Mouse (Mus musculus): ENCODE measurements around the gene Gm45717. TPM values are rescaled to one million over a fixed set of nuclear protein-coding genes. Genes with fewer than 3 reads are reported as not detected.
A peak's percentile ranks its signal among the peaks of the same experiment; 100 is the strongest.

Gene Gm45717
- polyA plus RNA-seq, 1 experiment = not detected

DNA sequence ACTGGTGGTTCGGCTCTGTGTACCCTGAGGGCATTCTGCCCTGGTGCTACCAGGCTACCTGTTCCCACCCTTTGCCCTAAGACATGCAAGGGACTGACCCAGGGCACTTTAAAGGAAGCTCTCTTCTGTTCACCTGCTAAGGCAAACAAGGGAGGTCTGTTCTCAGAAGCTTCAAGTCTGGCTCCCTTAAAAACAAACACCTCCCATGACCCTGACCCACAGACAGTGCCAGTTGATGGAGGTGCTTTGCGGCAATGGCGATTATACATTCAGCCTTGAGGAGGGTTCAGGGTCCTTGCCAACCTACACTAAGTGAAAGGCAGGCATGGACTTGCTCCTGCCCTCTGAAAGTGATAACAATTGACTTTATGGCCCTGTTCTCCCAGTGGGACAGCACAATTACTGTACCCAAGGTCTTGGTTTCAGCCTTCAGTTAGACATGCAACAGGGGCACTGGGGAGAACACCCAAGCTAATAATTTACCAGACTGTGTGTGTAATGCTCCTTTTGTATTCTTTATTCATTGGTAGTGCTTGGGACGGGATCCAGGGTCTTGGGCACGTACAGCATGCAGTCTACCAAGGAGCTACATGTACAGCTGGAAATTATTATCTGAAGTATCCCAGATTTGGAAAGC, 42.8 kb downstream of the Gm45717 start:
- Histone ChIP-seq H3K27me3 (replicated peaks; ENCODE audit: control insufficient read depth, insufficient read depth, low read length) (no peaks in the 10 kb centered on the region), H3K36me3 (ENCODE audit: control insufficient read depth, insufficient read depth, low read length) (no peaks in the 10 kb centered on the region), H3K27ac (ENCODE audit: insufficient read depth, low read depth, low read length) (peak overlapping the region; percentile 77), H3K4me3 (ENCODE audit: insufficient read depth, low read depth, low read length) (no peak overlapping the region), H3K4me1 (ENCODE audit: control insufficient read depth, insufficient read depth, low read length) (peaks cover 12% of the 10 kb centered on the region; the same call in 1 of the 2 replicates)
- no peak for TF ChIP-seq POLR2A (IDR thresholded peaks at IDR 0.05; ENCODE audit: low read depth, low read length)
- no peak for TF ChIP-seq CTCF (conservative IDR thresholded peaks at IDR 0.05; ENCODE audit: insufficient read depth, insufficient read length, low read depth, low read length)
- 28% methylated on average over 5 of the region's 5 CpGs for WGBS
- peak; percentile 88 for DNase-seq

DNA sequence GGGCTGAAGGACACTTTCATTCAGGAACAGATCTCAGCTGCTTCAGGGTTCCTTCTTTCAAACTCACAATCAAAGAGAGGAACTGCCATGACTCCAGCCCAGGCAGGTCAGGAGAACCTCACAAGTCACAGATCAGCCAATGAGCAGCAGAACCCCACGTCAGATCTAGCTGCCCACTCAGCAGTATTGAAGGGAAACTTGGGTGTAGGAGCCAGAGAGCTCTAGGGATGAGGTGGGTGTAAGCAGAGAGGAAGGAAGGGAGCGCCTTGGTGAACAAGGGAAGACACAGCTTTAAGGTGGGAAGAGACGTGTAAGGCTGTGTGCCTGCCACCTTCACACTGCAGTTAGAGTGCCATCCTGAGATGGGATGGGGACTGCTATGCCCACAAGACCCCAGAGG, 43.4 kb downstream of the Gm45717 start:
- DNase-seq = no peak
- no peaks in the 10 kb centered on the region for H3K27me3 ChIP-seq (replicated peaks; ENCODE audit: control insufficient read depth, insufficient read depth, low read length)
- peak overlapping the region; percentile 77 for H3K27ac ChIP-seq (ENCODE audit: insufficient read depth, low read depth, low read length)
- no peaks in the 10 kb centered on the region for H3K36me3 ChIP-seq (ENCODE audit: control insufficient read depth, insufficient read depth, low read length)
- TF ChIP-seq POLR2A (IDR thresholded peaks at IDR 0.05; ENCODE audit: low read depth, low read length) (no peak), CTCF (conservative IDR thresholded peaks at IDR 0.05; ENCODE audit: insufficient read depth, insufficient read length, low read depth, low read length) (no peak)
- peaks cover 12% of the 10 kb centered on the region; the same call in 1 of the 2 replicates for H3K4me1 ChIP-seq (ENCODE audit: control insufficient read depth, insufficient read depth, low read length)
- no peak overlapping the region for H3K4me3 ChIP-seq (ENCODE audit: insufficient read depth, low read depth, low read length)
- 59% methylated on average over 3 of the region's 3 CpGs for WGBS

DNA sequence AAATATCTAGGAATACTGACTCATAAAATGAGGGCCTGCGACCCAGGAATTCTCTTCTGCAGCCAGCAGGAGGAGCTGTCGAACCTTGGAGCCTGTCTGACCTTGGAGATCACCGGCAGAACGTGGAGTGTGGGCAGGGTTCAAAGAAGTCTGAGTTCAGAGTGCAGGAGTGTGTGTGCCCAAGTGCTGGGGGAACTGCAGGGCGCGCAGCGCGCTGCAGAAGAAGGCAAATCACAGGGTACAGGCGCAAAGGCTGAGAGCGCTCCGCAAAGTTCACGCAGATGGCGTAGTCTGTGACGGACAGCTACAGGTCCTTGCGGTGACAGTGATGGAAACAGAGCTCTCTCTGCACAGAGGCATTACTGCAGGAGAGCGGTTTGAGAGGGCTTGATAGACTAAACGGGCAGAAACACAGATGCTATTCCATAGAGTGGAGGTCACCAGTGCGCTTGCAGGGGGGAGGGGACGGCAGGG, 47.1 kb downstream of the Gm45717 start:
- Histone ChIP-seq H3K4me1 (ENCODE audit: control insufficient read depth, insufficient read depth, low read length) (peaks cover 8% of the 10 kb centered on the region; the same call in 1 of the 2 replicates), H3K27me3 (replicated peaks; ENCODE audit: control insufficient read depth, insufficient read depth, low read length) (no peaks in the 10 kb centered on the region), H3K4me3 (ENCODE audit: insufficient read depth, low read depth, low read length) (peak overlapping the region; percentile 30), H3K36me3 (ENCODE audit: control insufficient read depth, insufficient read depth, low read length) (no peaks in the 10 kb centered on the region), H3K27ac (ENCODE audit: insufficient read depth, low read depth, low read length) (peak overlapping the region; percentile 6; the same call in 1 of the 2 replicates)
- DNase-seq = peak; percentile 94
- TF ChIP-seq CTCF (conservative IDR thresholded peaks at IDR 0.05; ENCODE audit: insufficient read depth, insufficient read length, low read depth, low read length) (peak; percentile 91), POLR2A (IDR thresholded peaks at IDR 0.05; ENCODE audit: low read depth, low read length) (no peak)
- 1% methylated on average over 19 of the region's 19 CpGs for WGBS

DNA sequence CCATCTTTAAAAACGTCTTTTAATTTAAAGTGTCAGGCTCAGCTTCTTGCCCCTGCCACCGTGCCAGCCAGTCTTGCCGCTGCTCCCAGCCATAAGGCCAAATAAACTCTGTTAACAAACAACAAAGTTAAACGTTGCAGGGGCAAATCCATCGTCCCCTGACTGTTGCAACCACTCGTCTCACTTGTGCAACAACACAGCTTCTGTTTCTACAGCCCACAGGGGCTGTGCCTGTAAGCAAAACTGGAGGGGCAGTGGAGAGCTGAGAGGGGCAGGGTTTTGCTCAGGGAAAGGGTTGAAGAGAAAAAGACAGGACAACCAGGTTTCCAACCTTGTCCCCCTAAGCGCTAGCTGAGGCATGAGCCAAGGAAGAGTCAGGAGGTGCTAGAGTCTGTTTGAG, 47.6 kb downstream of the Gm45717 start:
- DNase-seq = no peak
- Histone ChIP-seq H3K36me3 (ENCODE audit: control insufficient read depth, insufficient read depth, low read length) (no peaks in the 10 kb centered on the region), H3K27me3 (replicated peaks; ENCODE audit: control insufficient read depth, insufficient read depth, low read length) (no peaks in the 10 kb centered on the region), H3K27ac (ENCODE audit: insufficient read depth, low read depth, low read length) (no peak overlapping the region; the same call in 1 of the 2 replicates), H3K4me3 (ENCODE audit: insufficient read depth, low read depth, low read length) (no peak overlapping the region), H3K4me1 (ENCODE audit: control insufficient read depth, insufficient read depth, low read length) (peaks cover 8% of the 10 kb centered on the region; the same call in 1 of the 2 replicates)
- TF ChIP-seq CTCF (conservative IDR thresholded peaks at IDR 0.05; ENCODE audit: insufficient read depth, insufficient read length, low read depth, low read length) (no peak), POLR2A (IDR thresholded peaks at IDR 0.05; ENCODE audit: low read depth, low read length) (no peak)
- WGBS = 42% methylated on average over 7 of the region's 7 CpGs

DNA sequence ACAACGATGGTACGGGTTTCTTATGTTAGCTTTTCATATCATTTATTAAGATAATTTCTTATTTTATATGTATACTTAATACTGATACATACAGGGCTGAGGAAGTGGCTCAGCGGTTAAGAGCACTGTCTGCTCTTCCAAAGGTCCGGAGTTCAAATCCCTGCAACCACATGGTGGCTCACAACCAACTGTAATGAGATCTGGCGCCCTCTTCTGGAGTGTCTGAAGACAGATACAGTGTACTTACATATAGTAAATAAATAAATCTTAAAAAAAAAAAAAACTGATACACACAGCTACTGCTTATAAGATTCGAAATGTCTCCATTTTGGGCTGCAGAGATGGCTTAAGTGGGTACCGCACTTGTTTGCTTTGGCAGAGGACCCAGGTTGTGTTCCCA, 48.0 kb downstream of the Gm45717 start:
- DNase-seq = peak; percentile 30
- 83% methylated on average over 7 of the region's 7 CpGs for WGBS
- Histone ChIP-seq H3K27me3 (replicated peaks; ENCODE audit: control insufficient read depth, insufficient read depth, low read length) (no peaks in the 10 kb centered on the region), H3K4me3 (ENCODE audit: insufficient read depth, low read depth, low read length) (no peak overlapping the region), H3K27ac (ENCODE audit: insufficient read depth, low read depth, low read length) (no peak overlapping the region), H3K4me1 (ENCODE audit: control insufficient read depth, insufficient read depth, low read length) (peaks cover 8% of the 10 kb centered on the region; the same call in 1 of the 2 replicates), H3K36me3 (ENCODE audit: control insufficient read depth, insufficient read depth, low read length) (no peaks in the 10 kb centered on the region)
- TF ChIP-seq CTCF (conservative IDR thresholded peaks at IDR 0.05; ENCODE audit: insufficient read depth, insufficient read length, low read depth, low read length) = 0 out of 2 replicates have a peak, but pooled peaks have one; percentile 7
- no peak for TF ChIP-seq POLR2A (IDR thresholded peaks at IDR 0.05; ENCODE audit: low read depth, low read length)

DNA sequence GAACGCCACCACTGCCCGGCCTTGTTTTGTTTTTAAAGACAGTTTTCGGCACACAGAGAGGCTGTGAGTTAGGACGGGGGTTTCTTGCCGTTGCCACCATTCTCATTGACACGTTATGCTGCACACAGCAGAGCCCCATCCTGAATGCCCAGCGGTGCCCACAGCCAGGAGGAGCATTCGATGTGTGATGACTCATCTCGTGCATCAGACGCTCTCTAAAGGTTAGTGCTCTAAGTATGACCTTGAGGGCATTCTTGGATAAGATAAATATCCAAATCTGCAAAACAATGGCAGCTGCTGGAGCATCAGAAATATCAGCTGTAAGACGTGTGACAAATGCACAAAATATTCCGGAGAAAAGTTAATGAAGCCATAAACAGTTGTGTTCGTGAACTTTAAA, 48.6 kb downstream of the Gm45717 start:
- no peaks in the 10 kb centered on the region for H3K27me3 ChIP-seq (replicated peaks; ENCODE audit: control insufficient read depth, insufficient read depth, low read length)
- peak overlapping the region; percentile 48 for H3K4me3 ChIP-seq (ENCODE audit: insufficient read depth, low read depth, low read length)
- no peak for DNase-seq
- 59% methylated on average over 13 of the region's 13 CpGs for whole genome bisulfite sequencing
- TF ChIP-seq POLR2A (IDR thresholded peaks at IDR 0.05; ENCODE audit: low read depth, low read length) = no peak
- TF ChIP-seq CTCF (conservative IDR thresholded peaks at IDR 0.05; ENCODE audit: insufficient read depth, insufficient read length, low read depth, low read length) = no peak
- peak overlapping the region; percentile 87 for H3K27ac ChIP-seq (ENCODE audit: insufficient read depth, low read depth, low read length)
- H3K36me3 ChIP-seq (ENCODE audit: control insufficient read depth, insufficient read depth, low read length) = no peaks in the 10 kb centered on the region
- H3K4me1 ChIP-seq (ENCODE audit: control insufficient read depth, insufficient read depth, low read length) = peaks cover 3% of the 10 kb centered on the region; the same call in 1 of the 2 replicates

DNA sequence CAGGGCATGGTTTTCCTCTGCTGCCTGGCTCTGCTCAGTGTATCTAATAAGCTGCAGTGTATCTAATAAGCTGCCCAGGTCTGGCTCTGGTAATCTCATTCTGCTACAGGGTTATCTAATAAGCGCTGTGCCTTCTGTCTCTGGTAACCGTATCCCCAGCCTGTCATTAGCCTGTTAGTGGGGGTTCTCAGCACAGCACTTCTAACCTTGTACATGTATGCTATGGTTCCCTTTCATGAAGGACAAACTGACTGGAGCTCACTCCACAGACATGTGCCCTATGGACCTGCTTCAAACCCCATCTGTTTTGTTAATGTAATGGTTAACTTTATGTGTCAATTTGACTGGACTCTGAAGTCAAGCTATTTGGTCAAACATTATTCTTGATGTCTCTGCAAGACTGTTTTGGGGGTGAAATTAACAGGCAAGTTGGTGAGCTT, 50.1 kb downstream of the Gm45717 start:
- peak overlapping the region; percentile 94 for H3K27ac ChIP-seq (ENCODE audit: insufficient read depth, low read depth, low read length)
- DNase-seq = peak; percentile 85
- H3K27me3 ChIP-seq (replicated peaks; ENCODE audit: control insufficient read depth, insufficient read depth, low read length) = no peaks in the 10 kb centered on the region
- H3K36me3 ChIP-seq (ENCODE audit: control insufficient read depth, insufficient read depth, low read length) = no peaks in the 10 kb centered on the region
- TF ChIP-seq CTCF (conservative IDR thresholded peaks at IDR 0.05; ENCODE audit: insufficient read depth, insufficient read length, low read depth, low read length) = no peak
- TF ChIP-seq POLR2A (IDR thresholded peaks at IDR 0.05; ENCODE audit: low read depth, low read length) = no peak
- H3K4me3 ChIP-seq (ENCODE audit: insufficient read depth, low read depth, low read length) = peak overlapping the region; percentile 48; the same call in 1 of the 2 replicates
- H3K4me1 ChIP-seq (ENCODE audit: control insufficient read depth, insufficient read depth, low read length) = peaks cover 2% of the 10 kb centered on the region; the same call in 1 of the 2 replicates
- WGBS = 68% methylated on average over 2 of the region's 2 CpGs
